Mouse (Mus musculus): ENCODE measurements around the gene Thop1.
"Not testable (repeated sequence)": the region's sequence is repeated elsewhere in the genome, so short reads cannot be mapped to it uniquely, and the experiment has no call there.

The Thop1 gene

DNA sequence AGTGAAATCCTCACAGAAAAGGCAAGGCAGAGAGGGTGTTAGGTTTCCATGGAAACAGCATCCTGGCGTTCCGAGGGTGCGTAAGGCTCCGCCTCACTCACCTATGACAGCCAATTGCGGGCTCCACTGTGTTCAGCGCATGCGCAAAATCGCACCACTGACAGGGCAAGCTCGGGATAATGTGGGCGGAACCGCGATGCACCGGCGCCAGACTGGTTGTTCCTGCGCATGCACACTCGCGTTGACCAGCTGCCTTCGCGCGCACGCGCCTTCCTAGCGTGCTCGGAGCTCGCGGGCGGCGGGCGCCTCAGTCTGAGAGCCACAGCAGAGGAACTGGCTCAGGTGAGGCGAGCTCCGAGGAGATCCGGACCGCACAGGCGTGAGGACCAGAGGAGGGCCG, at the start of gene Thop1:
Gene Thop1 (plus strand): TSS at position 200 of the 400 bp plus-strand sequence.
- peak; percentile 100 for DNase-seq

DNA sequence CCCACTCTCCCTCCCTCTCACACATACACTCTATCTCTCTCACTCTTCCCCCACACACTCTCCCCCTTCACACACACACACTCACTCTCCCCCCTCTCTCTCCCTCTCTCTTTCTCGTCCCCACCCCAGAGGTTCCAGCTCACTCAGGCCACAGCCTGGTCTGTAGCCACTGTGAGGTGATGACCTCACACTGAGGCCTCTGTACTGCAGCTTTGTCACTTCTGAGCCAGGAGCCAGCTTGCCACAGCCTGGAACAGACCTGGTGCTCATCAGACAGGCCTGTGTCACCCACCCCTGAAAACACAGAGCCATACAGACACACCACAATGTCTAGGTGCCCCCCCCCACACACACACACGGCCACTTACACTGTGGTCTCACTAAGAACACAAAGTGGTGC, 49.6 kb upstream of the Thop1 start:
- DNase-seq, result no peak

DNA sequence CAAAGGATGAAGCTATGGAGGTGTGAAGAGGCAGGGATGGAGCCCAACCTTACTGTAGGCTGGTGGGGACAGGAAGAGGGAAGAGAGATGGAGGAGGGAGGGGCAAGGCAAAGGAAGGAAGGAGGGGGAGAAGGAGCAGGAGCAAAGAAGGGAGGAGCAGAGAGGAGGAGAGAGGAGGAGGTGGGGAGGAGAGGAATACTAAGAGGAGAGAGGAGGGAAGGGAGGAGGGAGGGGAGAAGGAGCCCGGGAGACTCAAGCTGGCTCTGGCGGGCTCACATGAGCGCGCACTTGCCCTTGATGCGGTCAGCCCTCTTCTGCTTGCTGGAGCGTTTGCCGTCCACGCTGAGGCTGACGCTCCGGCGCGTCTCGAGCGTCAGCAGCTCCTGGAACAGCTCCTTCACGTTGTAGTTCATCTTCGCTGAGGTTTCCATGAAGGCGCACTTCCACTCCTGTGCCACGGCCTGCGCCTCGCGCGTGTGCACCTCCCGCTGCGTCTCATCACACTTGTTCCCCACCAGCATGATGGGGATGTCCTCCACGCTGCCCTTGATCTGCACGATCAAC, 48.2 kb upstream of the Thop1 start:
- DNase-seq, result no peak

DNA sequence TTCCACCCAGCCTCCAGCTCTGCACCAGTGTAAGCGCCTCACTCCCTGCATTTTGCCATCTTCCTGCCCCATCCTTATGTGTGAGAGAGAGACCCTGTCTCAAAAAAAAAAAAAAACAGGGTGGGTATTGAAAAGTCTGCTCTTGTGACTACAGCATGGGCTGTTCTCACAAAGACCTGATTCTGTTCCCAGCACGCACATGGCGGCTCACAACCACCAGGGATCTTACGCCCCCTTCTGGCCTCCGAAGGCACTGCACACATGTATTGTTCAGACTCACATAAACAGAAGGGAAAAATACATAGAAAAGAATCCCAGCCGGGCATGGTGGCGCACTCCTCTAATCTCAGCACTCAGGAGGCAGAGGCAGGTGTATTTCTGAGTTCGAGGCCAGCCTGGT, 47.1 kb upstream of the Thop1 start:
- peak; percentile 43 for DNase-seq

DNA sequence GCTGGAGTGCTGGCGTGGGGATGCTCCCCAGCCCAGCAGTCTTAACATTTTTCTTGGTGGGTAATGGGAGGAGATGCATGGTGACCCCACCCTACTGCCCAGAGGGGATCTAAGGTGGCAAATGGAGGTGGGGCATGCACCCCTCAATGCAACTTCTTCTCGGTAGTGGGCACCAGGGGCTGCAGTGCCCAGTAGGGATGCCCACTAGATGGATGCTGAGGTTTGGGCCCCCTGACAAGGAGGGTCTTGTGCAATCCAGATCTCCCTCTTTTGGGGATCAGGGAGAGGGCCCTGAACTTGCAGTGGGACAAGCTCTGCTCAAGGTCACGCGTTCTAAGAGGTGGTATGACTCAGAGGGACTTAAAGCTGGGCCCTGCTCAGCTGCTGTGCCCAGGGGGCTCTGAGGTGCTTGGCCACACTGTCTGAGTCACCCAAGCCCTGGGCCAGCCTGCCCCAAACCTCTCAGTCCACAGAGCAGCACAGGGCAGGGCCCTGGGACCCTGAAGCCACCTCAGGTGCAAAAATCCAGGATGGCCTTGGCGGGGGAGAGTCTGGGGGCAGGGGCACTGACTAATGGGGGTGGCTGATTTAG, 45.4 kb upstream of the Thop1 start:
- DNase-seq, result no peak

DNA sequence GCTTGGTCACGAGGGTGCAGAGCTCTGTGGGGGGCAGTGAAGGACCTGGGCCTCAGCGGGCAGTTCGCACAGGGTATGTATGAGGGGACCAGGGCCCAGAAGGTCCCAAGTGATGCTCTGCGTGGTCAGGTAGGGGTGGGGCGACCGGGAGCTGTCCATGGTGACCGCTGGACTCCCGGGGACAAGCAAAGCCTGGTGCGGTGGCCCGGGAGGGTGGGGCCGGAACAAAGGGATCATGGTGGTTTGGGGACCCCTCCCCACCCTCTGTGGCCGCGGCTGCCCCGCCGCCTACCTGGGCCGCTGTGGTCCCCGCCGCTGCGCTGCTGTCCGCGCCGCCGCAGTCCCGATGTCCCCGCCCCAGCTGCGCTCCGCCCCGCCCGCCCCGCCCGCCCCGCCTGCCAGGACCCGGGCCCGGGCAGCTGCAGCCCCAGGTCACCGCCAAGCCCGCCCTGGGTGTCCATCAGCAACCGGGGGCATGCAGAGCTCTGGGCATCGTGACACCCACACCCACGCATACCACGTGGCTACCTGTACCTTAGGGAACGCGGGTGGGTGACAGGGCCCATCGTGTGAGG, 44.7 kb upstream of the Thop1 start:
- no peak for DNase-seq

DNA sequence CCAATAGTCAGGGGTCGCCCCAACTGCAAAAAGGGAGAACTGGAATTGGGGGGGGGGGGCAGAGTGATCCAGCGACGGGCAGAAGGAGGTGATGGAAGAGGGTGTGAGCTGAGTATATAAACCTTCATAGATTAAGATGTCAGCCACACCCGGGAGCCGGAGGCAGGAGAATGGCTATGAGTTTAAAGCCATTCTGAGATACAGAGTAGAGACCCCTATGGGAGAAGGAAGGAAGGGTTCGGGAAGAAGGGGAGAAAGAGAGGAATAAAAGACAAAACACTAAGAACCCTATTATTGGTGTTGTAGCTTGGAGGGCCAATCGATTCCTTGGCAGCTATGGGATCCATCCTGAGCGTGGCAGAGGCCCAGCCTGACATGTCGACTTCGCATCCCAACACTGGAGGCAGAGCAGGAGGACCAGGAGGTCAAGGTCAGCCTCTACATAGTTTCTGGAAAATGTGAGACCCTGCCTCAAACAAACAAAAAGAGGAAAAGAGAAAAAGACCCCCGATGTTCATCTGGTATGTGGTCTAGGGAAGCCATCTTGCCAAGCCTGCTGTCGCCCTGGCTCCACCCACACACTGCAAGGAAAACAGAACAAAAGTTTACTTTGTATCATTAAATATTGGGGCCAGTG, 44.1 kb upstream of the Thop1 start, which contains the start of gene Diras1:
Gene Diras1 (minus strand): TSS at position 24 of the 637 bp plus-strand sequence.
- no peak for DNase-seq

DNA sequence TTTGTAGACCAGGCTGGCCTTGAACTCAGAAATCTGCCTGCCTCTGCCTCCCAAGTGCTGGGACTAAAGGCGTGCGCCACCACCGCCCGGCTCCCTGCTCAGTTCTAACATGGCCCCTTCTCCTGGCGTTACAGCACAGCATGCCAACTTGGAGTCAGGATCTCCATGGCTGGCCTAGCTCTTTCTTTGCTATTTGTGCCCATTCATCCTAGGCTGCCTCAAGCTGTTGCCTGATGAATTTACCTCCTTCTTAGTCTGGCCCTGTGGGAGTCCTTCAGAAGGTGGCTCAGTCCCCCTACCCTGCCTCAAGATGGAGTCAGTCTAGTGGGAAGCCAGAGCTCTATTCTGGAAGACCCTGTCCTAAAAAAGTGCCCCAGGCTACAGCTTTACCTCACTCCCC, 43.0 kb upstream of the Thop1 start:
- no peak for DNase-seq

DNA sequence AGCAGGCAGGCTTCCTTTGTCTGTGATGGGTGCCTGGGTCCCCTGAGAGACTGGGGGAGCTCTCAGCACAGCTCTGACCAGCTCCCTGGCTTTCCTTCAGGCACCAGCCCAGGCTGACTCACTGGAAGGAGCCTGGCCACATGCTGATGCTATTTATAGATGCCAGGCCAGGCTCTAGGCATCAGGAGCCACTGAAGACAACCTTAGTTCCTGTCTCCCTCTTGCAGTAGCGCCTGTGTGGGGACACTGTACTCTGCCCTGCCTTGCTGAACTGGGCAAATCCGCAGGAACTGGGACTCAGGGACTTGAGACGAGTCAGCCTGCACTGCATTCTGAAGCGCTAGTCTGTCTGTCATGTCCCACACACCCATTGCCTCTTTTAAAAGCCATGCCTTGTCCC, 42.5 kb upstream of the Thop1 start:
- no peak for DNase-seq

DNA sequence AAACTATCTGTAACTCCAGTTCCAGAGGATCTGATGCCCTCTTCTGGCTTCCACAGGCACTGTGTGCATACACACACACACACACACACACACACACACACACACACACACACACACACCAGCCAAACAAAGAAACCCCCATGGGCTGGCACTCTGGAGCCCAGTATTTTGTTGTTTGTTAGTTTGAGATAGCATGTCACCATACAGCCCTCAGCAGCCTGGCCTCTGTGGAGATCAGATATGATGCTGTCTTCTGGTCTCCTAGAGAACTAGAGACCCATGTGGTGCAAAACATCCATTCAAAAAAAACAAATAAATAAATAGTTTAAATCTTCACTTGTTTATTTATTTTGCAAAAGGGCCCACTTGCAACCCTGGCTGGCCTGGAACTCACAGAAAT, 41.6 kb upstream of the Thop1 start:
- no peak for DNase-seq

DNA sequence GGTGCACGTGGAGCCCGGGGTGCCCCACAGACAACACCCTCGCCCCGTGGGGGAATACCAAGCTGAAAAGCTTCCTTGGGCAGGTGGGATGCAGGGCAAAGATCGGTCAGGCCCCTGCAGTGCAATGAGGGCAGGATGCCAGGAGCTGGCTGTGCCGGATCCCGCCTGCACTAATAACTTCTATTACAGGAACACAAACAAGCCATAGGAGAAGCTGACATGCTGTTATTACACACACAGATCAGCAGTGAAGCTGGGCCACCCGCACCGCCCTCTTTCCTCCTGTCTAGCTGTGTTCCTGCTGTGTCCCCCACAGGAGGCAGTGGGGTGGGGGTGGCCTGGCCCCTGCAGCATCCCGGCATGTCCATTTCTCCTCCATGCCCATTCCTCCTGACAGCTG, 40.8 kb upstream of the Thop1 start:
- no peak for DNase-seq

DNA sequence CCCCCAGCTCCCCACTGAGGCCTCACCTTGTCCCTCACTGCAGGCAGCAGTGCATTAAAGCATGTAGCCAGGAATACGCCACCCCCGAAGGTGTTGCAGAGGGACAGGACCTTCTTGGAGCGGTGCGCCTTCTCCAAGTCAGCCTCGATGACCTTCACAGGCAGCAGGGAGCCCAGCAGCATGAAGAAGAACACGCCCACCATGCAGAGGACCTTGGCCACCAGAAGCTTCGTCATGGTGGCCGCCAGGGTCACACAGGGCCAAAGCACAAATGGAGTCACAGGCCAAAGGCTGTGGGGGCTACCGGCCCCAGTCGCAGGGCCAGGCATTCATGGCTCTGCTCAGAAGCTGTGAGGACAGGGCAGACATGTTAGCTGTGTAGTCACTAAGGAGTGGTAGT, 36.2 kb upstream of the Thop1 start:
- no peak for DNase-seq

DNA sequence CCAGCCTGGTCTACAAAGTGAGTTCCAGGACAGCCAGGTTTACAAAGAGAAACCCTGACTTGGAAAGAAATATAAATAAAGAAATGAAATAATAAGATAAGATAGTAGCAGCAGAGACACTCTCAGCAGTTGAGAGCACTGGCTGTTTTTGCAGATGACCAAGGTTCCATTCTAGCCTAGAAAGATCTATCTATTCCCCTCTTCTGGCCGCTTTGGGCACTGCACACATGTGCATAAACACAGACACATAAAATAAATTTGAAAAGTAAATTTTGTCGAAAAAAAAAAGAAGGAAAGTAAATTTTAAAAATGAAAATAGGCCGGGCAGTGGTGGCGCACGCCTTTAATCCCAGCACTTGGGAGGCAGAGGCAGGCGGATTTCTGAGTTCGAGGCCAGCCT, 33.6 kb upstream of the Thop1 start:
- DNase-seq, result peak; percentile 38

DNA sequence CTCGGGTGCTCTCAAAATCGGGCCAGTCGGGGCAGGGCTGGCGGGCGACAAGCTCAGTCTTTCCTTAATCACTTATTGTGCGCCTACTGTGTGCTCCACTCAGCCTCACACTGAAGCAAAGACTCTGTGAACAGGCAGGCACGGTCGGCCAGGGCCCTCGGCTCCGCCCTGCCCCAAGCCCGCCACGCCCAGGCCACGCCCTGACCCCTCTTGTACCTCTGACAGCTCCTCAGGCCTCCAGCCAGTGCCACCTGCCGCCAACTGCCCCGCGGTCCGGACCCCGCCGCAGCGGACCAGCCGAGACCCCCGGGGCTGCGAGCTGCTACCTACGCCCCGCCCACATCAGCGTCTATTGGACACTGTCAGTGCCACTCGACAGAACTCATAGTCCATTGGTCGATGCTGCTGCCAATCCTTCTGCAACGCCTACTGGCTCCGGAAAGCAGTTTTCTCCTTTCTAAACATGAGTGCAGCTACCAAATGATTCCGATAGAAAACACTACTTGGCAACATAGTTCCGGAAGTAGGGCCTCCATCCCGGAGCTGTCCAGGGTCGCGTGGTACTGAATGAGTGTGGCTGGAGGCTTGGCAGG, 32.8 kb upstream of the Thop1 start, which contains the start of gene Slc39a3:
Gene Slc39a3 (minus strand): TSS at position 439 of the 593 bp plus-strand sequence.
- peak; percentile 100 for DNase-seq

DNA sequence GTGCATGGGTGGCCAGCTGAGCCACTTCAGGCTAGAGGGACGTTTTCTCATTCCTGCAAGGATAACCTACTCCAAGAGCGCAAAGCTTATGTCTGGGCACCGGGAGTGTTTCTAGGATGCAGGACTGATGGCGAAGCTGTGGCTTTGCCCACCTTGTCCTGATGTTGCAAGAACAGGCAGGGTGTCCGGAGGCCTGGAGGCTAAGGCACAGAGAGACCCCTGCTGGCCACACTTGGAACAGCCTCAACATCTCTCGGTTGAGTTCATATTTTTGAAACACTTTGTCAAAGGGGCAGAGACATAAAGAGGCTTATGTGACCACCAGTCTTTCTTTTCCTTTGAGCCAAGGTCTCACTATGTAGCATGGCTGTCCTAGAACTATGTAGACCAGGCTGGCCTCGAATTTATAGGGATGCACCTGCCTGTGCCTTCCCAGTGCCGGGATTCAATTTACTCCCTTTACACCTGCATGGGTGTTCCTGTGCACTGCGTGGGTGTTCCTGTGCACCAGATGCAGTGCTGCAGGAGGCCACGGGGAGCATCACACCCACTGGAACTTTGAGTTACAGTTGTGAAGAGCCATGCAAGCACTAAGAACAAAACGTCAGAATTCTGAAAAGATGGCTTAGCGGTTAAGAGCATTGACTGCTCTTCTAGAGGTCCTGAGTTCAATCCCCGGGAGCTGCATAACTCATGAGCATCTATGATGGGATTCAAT, 28.2 kb upstream of the Thop1 start:
- peak; percentile 82 for DNase-seq

DNA sequence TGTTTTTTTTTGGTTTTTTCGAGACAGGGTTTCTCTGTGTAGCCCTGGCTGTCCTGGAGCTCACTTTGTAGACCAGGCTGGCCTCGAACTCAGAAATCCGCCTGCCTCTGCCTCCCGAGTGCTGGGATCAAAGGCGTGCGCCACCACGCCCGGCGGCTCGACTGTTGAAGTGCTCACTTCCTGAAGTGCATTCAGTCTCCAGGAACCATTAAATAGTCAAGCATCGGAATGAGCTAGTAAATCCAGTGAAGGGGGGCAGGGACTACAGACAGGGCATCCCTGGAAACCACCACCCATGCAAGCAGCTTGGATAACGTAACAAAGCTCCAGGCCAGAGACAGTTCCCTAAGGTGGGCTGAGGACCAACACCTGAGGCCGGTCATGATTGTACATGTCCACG, 24.6 kb upstream of the Thop1 start:
- not testable (repeated sequence) for DNase-seq

DNA sequence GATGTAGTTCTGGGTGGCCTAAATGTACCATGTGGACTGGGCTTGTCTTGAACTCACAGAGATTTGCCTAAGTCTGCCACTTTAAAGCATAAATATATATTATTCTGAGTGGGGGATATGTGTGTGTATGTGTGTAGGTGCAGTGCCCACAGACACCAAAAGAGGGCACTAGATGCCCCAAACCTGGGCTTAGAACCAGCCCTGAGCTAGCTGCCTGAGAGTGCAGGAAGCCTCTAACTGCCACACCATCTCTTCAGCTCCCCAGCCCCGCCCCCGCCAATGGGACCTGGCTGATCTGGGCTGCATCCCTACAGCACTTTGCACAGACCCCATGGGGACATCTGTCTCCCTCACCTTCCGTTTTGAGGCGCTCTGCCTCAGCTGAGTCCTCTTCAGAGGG, 19.2 kb upstream of the Thop1 start:
- peak; percentile 37 for DNase-seq

DNA sequence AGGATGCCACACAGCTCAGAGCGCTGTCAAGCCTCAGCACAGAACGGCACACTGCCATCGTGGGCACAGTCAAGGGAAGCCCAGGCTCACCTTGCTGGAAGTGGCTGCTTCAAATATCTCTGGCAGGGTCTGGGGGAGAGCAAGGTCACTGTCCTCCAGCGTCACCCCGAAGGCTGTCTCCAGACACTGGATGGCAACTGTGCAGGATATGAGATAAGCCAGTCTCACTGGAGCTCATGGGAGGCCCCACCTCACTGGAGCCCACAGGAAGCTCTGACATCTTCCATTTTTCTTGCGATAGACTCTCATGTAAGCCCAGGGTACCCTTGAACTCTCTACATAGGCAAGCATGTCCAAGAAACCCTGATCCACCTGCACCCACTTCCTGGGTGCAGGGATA, 18.7 kb upstream of the Thop1 start:
- no peak for DNase-seq

DNA sequence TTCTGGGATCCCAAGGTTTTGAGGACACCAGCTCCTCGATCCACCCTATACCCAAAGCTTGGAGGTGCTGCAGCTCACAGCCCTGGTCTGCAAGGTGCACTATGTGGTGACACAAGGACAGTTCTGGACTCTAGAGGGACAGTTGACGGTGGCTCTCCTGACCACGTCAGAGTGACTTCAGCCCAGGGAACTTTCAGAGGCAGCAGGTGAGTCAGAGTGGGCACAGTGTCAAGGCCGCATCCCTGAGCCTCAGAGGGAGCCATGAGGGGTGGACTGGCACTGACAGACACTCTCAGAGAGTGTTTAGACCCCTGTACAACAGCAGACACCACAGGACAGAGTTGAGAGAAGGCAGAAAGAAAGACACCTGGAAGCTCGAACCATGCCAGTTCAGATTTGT, 17.3 kb upstream of the Thop1 start:
- DNase-seq, result no peak

DNA sequence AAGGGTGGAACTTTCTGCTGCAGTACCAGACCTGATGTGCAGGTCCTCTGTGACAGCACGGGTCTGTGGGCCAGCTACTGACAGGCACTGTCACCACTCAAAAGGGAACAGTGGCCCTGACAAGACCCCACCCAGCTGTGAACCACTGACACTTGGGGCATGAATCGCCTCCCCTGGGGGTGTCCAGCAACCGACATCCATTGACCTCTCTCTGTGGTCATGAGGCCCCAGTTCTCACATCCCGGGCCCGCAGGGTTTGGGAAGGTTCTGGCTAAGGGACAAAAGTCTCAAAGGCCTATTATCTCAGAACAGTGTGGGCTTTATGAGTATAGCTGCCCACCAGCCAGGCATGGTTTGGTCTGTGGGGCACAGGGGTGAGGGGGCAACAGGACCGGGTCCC, 14.7 kb upstream of the Thop1 start:
- DNase-seq, result no peak

DNA sequence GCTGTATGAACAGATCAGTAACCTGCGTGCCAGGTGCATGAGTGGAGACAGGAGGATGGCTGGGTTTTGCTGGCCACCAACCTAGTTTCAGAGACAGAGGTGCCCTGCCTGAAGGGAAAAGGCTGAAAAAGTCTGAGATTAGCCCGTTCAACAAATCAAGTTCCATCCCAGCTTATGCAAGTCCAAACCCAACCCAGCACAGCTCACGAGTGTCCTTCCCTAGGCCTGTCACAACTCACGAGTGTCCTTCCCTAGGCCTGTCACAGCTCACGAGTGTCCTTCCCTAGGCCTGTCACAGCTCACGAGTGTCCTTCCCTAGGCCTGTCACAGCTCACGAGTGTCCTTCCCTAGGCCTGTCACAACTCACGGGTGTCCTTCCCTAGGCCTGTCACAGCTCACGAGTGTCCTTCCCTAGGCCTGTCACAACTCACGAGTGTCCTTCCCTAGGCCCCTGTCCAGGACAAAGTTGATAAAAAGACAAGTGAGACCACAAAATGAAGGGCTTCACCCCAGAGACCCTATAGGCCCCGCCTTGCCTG, 14.0 kb upstream of the Thop1 start:
- not testable (repeated sequence) for DNase-seq

DNA sequence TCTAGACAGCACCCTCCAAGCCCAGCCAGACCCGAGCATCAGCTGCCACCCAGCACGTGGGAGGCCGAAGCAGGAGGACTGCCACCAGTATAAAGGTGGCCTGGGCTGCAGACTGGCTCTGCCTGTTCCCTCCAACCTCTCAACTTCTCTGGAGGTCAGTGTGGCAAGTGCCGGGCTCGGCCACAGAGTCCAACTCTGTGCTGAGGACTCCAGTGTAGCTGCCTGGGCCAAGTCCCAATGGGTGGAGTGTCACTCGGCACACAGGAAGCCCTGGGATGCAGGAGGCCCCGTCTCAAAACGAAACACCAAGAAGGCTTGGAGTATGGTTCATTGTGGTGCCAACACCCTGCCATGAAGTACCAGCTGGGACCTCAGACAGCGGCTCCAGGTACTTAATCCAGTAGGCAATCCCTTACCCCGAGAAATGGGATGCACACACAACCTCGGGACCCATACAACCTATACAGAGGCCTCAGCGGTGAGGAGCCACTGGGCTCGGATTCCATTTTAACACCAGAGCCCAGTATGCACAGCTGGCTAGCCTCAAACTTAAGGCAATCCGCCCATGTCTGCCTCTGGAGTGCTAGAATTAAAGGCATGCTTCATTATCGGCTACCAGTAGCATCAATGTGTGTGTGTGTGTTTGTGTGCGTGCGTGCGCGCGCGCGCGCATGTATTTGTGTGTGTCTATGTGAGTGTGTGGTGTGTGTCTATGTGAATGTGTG, 12.3 kb upstream of the Thop1 start:
- DNase-seq, result no peak
